Mouse (Mus musculus) erythroblast, embryonic 14.5 days (primary cell): ENCODE data around the gene Olfr1131. TPM values are rescaled to one million over a fixed set of nuclear protein-coding genes. Genes with fewer than 3 reads are reported as not detected.
"Not testable (repeated sequence)": the region's sequence is repeated elsewhere in the genome, so short reads cannot be mapped to it uniquely, and the experiment has no call there.

ENCODE experiments used
- H3K27me3 ChIP-seq: 2 replicates; pipeline ENCODE4 v1.6.1; 2012; ENCODE audit warnings: inconsistent platforms; ENCODE audit not compliant: control insufficient read depth
- H3K36me3 ChIP-seq: 2 replicates; pipeline ENCODE4 v1.6.1; 2012; ENCODE audit warnings: mild to moderate bottlenecking, inconsistent platforms; ENCODE audit not compliant: control insufficient read depth
- H3K4me1 ChIP-seq: 2 replicates; pipeline ENCODE4 v1.6.1; 2012; ENCODE audit warnings: inconsistent platforms; ENCODE audit not compliant: control insufficient read depth
- H3K4me3 ChIP-seq: replicated peaks from 2 replicates; pipeline ENCODE3; 2012; ENCODE audit warnings: moderate library complexity, mild to moderate bottlenecking, inconsistent platforms
- H3K9me3 ChIP-seq: 2 replicates; pipeline ENCODE4 v1.6.1; 2012; ENCODE audit warnings: low read length, inconsistent platforms, mixed read lengths; ENCODE audit not compliant: control insufficient read depth
- GATA1 ChIP-seq: IDR thresholded peaks from 2 replicates; pipeline ENCODE4 v1.6.1; 2012; ENCODE audit warnings: low read length, inconsistent platforms, mixed read lengths
- TAL1 ChIP-seq: IDR thresholded peaks from 3 replicates; pipeline ENCODE4 v1.6.1; 2012; ENCODE audit warnings: low read length, inconsistent platforms, mixed read lengths
- polyA plus RNA-seq: library from polyadenylated mRNA; stranded (reverse); fragments of >175 nt; gene quantifications from 2 replicates; pipeline ENCODE4 v1.2.3, GENCODE M21; 2012

Olfr1131 gene
- polyA plus RNA-seq = not detected in 2 replicates

DNA sequence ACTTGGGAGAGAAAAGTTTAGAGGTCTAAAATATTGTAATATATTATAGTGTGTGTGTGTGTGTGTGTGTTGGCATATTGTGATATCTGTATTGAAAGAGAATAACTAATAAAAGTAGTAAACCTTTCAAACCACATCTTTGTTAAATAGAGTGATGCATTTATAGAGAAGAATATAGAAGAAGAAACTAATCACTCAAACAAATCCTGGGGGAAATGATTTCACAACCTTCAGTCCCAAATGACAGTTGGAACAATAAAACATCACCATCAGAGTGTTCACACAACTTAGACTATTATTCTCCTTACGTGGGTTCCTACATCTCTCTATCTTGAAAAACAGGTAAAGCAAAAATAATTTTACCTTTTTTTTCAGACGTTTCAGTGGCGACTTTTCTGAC is at the start of gene Olfr1131:
Olfr1131 (plus strand) TSS at position 301 of the 400 bp plus-strand sequence.
- Histone ChIP-seq H3K9me3 (no peaks in the 10 kb centered on the region; the same call in 1 of the 2 replicates), H3K27me3 (no peaks in the 10 kb centered on the region), H3K4me3 (no peak within 1 kb of the TSS), H3K4me1 (no peaks in the 10 kb centered on the region), H3K36me3 (no peaks in the 10 kb centered on the region)
- no peak for TF ChIP-seq TAL1
- TF ChIP-seq GATA1 = no peak

DNA sequence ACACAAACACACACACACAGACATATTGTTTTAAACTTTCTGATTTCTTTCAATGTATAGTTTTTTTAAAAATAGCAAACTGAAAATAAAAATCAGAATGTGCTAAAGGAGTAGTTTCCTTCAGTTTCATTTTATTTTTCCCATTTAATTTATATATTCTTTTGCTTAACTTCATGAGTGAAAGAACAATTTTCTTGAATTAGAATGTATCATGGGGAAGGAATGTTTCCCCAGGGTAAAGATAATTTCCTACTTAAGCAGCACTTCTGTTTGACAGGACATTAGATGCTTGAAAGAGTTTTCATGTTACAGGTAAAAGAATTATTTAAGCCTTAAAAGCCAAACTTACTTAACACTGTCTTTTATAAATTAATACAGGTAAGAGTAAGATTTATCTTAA is 21.0 kb upstream of the Olfr1131 start, which contains the start of gene Olfr1130:
Olfr1130 (plus strand) TSS at position 301 of the 400 bp plus-strand sequence.
- not testable (repeated sequence) for H3K36me3 ChIP-seq, H3K4me3 ChIP-seq, H3K4me1 ChIP-seq, H3K9me3 ChIP-seq, H3K27me3 ChIP-seq

DNA sequence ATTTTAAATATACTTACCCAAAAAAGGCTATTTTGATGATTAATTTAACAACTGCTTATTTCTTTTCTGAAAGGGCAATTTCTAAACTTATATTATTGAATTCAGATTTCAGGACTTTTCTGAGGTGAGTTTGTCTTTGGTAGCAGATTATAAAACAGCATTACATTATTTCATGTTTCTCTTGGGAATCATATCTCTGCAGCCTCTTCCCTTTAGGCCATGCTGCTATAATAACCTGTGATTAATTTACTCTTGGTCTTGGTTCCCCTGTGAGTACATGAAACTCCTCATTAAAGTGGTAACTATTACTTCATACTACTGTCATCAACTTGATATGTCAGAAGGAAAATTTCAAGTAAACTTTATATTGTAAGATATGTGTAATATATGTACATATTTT is 10.5 kb downstream of the Olfr1131 start, which contains the start of gene Olfr1132:
Olfr1132 (minus strand) TSS at position 101 of the 400 bp plus-strand sequence.
- no peaks in the 10 kb centered on the region for H3K36me3 ChIP-seq
- TF ChIP-seq TAL1 (no peak), GATA1 (no peak)
- no peaks in the 10 kb centered on the region; the same call in 1 of the 2 replicates for H3K9me3 ChIP-seq
- no peak within 1 kb of the TSS for H3K4me3 ChIP-seq
- H3K27me3 ChIP-seq = no peaks in the 10 kb centered on the region
- no peaks in the 10 kb centered on the region for H3K4me1 ChIP-seq

DNA sequence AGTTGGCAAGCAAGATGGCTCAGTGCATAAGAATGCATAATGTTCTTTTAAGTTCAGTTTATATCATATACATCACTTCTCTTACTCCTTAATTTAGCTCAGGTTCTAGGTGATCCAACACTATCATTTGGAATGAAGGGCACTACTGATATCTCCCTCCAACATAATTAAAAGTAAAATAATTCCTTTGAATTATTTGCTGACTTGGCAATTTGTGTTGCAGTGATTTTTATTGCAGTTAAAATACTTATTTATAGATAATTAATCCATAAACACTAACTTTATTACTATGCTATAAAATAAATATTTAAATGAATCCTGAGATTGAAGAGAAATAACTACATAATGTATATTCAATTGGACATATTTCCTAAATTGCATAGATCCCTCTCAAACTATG is 15.5 kb downstream of the Olfr1131 start:
- TF ChIP-seq TAL1 = no peak
- TF ChIP-seq GATA1 = no peak
- no peak overlapping the region for H3K4me3 ChIP-seq
- H3K27me3 ChIP-seq = no peaks in the 10 kb centered on the region
- H3K36me3 ChIP-seq = no peaks in the 10 kb centered on the region
- no peaks in the 10 kb centered on the region for H3K4me1 ChIP-seq
- no peaks in the 10 kb centered on the region; the same call in 1 of the 2 replicates for H3K9me3 ChIP-seq

DNA sequence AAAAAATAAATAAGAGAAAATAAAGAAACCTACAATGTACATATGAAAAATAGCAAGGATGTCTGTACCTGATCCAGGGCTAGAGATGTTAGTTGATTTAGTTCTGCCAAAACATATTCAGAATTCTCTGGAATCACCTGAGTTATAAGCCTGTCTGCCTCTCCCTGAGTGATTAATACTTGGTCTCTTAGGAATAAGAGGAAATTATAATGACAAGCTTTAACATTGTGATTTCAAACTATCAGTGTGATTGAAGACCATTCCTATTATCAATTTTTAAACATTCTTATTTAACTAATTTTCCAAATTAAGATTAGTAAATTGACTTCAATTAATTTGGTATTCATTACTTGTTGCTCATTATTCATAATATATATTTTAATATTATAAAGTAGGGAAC is 20.4 kb downstream of the Olfr1131 start, which contains the start of gene Olfr1133:
Olfr1133 (minus strand) TSS at position 101 of the 400 bp plus-strand sequence.
- Histone ChIP-seq H3K9me3 (no peaks in the 10 kb centered on the region), H3K4me1 (no peaks in the 10 kb centered on the region), H3K36me3 (no peaks in the 10 kb centered on the region), H3K27me3 (no peaks in the 10 kb centered on the region), H3K4me3 (no peak within 1 kb of the TSS)
- TF ChIP-seq TAL1 (no peak), GATA1 (no peak)

DNA sequence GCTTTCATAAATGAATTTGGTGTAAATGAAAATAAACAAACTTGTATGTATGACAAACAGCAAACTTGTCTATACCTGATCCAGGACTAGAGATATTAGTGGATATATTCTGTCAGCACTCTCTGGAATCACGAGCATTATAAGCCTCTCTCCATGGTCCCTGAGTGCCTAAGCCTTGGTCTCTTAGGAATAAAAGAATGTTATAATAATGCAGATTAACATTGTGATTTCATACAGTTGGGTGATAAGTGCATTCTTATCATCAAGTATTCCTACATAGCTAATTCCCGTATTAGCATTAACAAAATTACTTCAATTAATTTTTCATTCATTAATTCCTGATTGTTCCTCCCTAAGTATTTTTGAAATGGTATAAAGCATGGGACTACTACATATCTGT is 31.5 kb downstream of the Olfr1131 start, which contains the start of gene Olfr1134:
Olfr1134 (minus strand) TSS at position 101 of the 400 bp plus-strand sequence.
- no peak within 1 kb of the TSS for H3K4me3 ChIP-seq
- H3K36me3 ChIP-seq = no peaks in the 10 kb centered on the region
- TF ChIP-seq GATA1 (no peak), TAL1 (no peak)
- H3K27me3 ChIP-seq = no peaks in the 10 kb centered on the region
- H3K9me3 ChIP-seq = peaks cover 6% of the 10 kb centered on the region
- H3K4me1 ChIP-seq = no peaks in the 10 kb centered on the region

DNA sequence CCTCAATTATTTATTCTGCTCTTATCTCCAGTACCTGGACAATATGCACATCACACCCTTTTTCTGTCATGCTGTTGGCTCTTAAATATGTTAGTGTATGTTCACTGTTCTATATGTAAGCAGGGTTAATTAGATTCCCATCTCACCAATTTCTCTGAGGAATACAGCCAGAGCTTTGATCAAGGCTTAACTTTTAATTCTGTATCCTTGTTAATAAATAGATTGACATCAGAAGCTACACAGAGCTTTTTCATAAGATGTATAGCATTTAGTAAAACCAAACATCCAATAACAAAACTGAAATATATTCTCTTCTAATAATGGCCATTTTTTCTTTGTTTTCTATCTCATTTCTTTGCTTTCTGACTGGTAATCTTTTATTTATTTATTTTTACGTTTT is 46.7 kb downstream of the Olfr1131 start, which contains the start of gene Olfr1135:
Olfr1135 (minus strand) TSS at position 101 of the 400 bp plus-strand sequence.
- H3K9me3 ChIP-seq = no peaks in the 10 kb centered on the region
- no peak for TF ChIP-seq GATA1
- TF ChIP-seq TAL1 = no peak
- H3K27me3 ChIP-seq = no peaks in the 10 kb centered on the region
- no peak within 1 kb of the TSS for H3K4me3 ChIP-seq
- H3K36me3 ChIP-seq = no peaks in the 10 kb centered on the region
- no peaks in the 10 kb centered on the region for H3K4me1 ChIP-seq

Other genes with a start within 250 kb of the Olfr1131 start
- gene Olfr1122, start 241.3 kb upstream of the Olfr1131 start, polyA plus RNA-seq = not detected in 2 replicates
- not detected in 2 replicates for gene Olfr1123, start 210.5 kb upstream of the Olfr1131 start, polyA plus RNA-seq
- gene Olfr1124, start 196.8 kb upstream of the Olfr1131 start, polyA plus RNA-seq = not detected in 2 replicates
- gene Olfr1126, start 173.1 kb upstream of the Olfr1131 start, polyA plus RNA-seq = not detected in 2 replicates
- gene Pramel7, start 130.0 kb upstream of the Olfr1131 start, polyA plus RNA-seq = 0.03 TPM in 1 of 2 replicates, not detected in the other
- gene Pramel6, start 120.5 kb upstream of the Olfr1131 start, polyA plus RNA-seq = not detected in 2 replicates
- not detected in 2 replicates for gene Olfr153, start 95.3 kb upstream of the Olfr1131 start, polyA plus RNA-seq
- 0.09 TPM in 1 of 2 replicates, not detected in the other for gene Olfr1128, start 81.6 kb upstream of the Olfr1131 start, polyA plus RNA-seq
- gene Olfr1129, start 53.2 kb upstream of the Olfr1131 start, polyA plus RNA-seq = not detected in 2 replicates
- not detected in 2 replicates for gene Olfr1130, start 20.9 kb upstream of the Olfr1131 start, polyA plus RNA-seq
- not detected in 2 replicates for gene Olfr1132, start 10.4 kb downstream of the Olfr1131 start, polyA plus RNA-seq
- not detected in 2 replicates for gene Olfr1133, start 20.3 kb downstream of the Olfr1131 start, polyA plus RNA-seq
- not detected in 2 replicates for gene Olfr1134, start 31.4 kb downstream of the Olfr1131 start, polyA plus RNA-seq
- not detected in 2 replicates for gene Olfr1135, start 46.6 kb downstream of the Olfr1131 start, polyA plus RNA-seq
- gene Olfr1136, start 66.8 kb downstream of the Olfr1131 start, polyA plus RNA-seq = not detected in 2 replicates
- not detected in 2 replicates for gene Olfr1137, start 86.1 kb downstream of the Olfr1131 start, polyA plus RNA-seq
- not detected in 2 replicates for gene Olfr1138, start 112.9 kb downstream of the Olfr1131 start, polyA plus RNA-seq
- not detected in 2 replicates for gene Olfr1140, start 116.6 kb downstream of the Olfr1131 start, polyA plus RNA-seq
- gene Olfr1141, start 126.9 kb downstream of the Olfr1131 start, polyA plus RNA-seq = not detected in 2 replicates
- not detected in 2 replicates for gene Olfr152, start 152.4 kb downstream of the Olfr1131 start, polyA plus RNA-seq
- not detected in 2 replicates for gene Olfr1143, start 173.5 kb downstream of the Olfr1131 start, polyA plus RNA-seq
- gene Olfr1145, start 182.7 kb downstream of the Olfr1131 start, polyA plus RNA-seq = not detected in 2 replicates
- gene Olfr1148, start 203.4 kb downstream of the Olfr1131 start, polyA plus RNA-seq = not detected in 2 replicates
- gene Olfr1150-ps1, start 216.9 kb downstream of the Olfr1131 start, polyA plus RNA-seq = not detected in 2 replicates
- 0.02 TPM in 1 of 2 replicates, not detected in the other for gene Olfr1151, start 228.8 kb downstream of the Olfr1131 start, polyA plus RNA-seq
- not detected in 2 replicates for gene Olfr1152, start 239.4 kb downstream of the Olfr1131 start, polyA plus RNA-seq